Mouse (Mus musculus) C2C12 (cell line): Measurements from ENCODE around the gene Sbf2.

Source experiments
- CEBPB ChIP-seq: IDR thresholded peaks from one replicate; pipeline ENCODE4 v1.6.1; 2011; ENCODE audit warnings: low read depth, mild to moderate bottlenecking, control low read depth, moderate library complexity
- CTCF ChIP-seq: IDR thresholded peaks from one replicate; pipeline ENCODE4 v1.5.1; 2011; ENCODE audit not compliant: control insufficient read depth, insufficient read depth, insufficient read length
- FOSL1 ChIP-seq: IDR thresholded peaks from one replicate; pipeline ENCODE4 v1.8.0; 2011; ENCODE audit warnings: mild to moderate bottlenecking, low read length; ENCODE audit not compliant: poor library complexity, insufficient read depth, severe bottlenecking
- MAX ChIP-seq: IDR thresholded peaks from one replicate; pipeline ENCODE4 v1.6.1; 2011; ENCODE audit warnings: mild to moderate bottlenecking, control low read depth
- MYOD1 ChIP-seq: IDR thresholded peaks from one replicate; pipeline ENCODE4 v1.6.1; 2011; ENCODE audit warnings: low read depth; ENCODE audit not compliant: control insufficient read depth, insufficient read length
- USF1 ChIP-seq: IDR thresholded peaks from one replicate; pipeline ENCODE4 v1.6.1; 2011; ENCODE audit warnings: low read depth, mild to moderate bottlenecking, control low read depth, moderate library complexity

GRCm38 (mm10) chr7:110650491-110650890, 35.8 kb upstream of the Sbf2 start:
- TF ChIP-seq CTCF (no peak), MAX (no peak), CEBPB (no peak), USF1 (no peak), MYOD1 (no peak), FOSL1 (no peak)
